Comparison of ENCODE assay signal across 10 mouse cellular contexts in genomic region chr16:35591756-35592155, GRCm38 (mm10). TPM values are rescaled to one million over a fixed set of nuclear protein-coding genes. Genes with fewer than 3 reads are reported as not detected.
DNase-seq lines count a peak whose midpoint lies in the region; ATAC-seq lines count a peak whose summit lies in the region.
"Had no signal": no experiment of that assay in that cellular context is flagged by ENCODE, and none has a peak within 500 bp of the region (broad histone marks: within the 10 kb centered on the region; RNA-seq: fewer than 3 reads in every experiment).

No protein-coding gene starts in this region.

- H3K4me3 ChIP-seq in forebrain, embryonic 15.5 days = no peak overlapping the region
- H3K4me3 ChIP-seq in limb, embryonic 12.5 days (replicated peaks) = no peak overlapping the region

- no peaks in the 10 kb centered on the region for H3K27me3 ChIP-seq in forebrain, embryonic 15.5 days
- 0 out of 2 replicates have a peak, but pooled peaks cover 11% of the 10 kb centered on the region for H3K27me3 ChIP-seq in limb, embryonic 12.5 days

- ATAC-seq in forebrain, embryonic 15.5 days (replicated peaks) = peak; percentile 49
- ATAC-seq in limb, embryonic 12.5 days (ENCODE audit: insufficient number of reproducible peaks, insufficient read depth, low FRiP score, low TSS enrichment, low read depth) = no peak

- 3% methylated on average over 11 of the region's 11 CpGs for WGBS in forebrain, embryonic 15.5 days
- 27% methylated on average over 11 of the region's 11 CpGs for WGBS in limb, embryonic 12.5 days

- H3K36me3 ChIP-seq in forebrain, embryonic 15.5 days = no peaks in the 10 kb centered on the region
- H3K36me3 ChIP-seq in limb, embryonic 12.5 days = no peaks in the 10 kb centered on the region

- DNase-seq in left cerebral cortex, postnatal 4 days = peak; percentile 71
- no peak for DNase-seq in left cerebral cortex, postnatal 14 days (ENCODE audit: low spot score in 2 of 2)
- peak; percentile 34 for DNase-seq in retina, embryonic 14.5 days (ENCODE audit: low spot score)
- DNase-seq in gastrocnemius, postnatal 4 days (ENCODE audit: low spot score in 2 of 2) = no peak
- DNase-seq in urinary bladder, postnatal 25 days (ENCODE audit: low spot score) = no peak
- DNase-seq in kidney, postnatal 36 days = no peak
- DNase-seq: heart, postnatal 14 days; thymus, adult 18-20 months had no signal

- H3K4me1 ChIP-seq in forebrain, embryonic 15.5 days = peaks cover 79% of the 10 kb centered on the region
- peaks cover 65% of the 10 kb centered on the region for H3K4me1 ChIP-seq in limb, embryonic 12.5 days (replicated peaks)

- H3K27ac ChIP-seq in forebrain, embryonic 15.5 days (replicated peaks) = peak overlapping the region; percentile 85
- H3K27ac ChIP-seq in limb, embryonic 12.5 days = peak overlapping the region; percentile 78

- intact Hi-C loops in left cerebral cortex, postnatal 4 days (cut with DNase I) = no loop called here
- intact Hi-C loops in left cerebral cortex, postnatal 14 days (cut with DNase I) = no loop called here

- no peaks in the 10 kb centered on the region for H3K9me3 ChIP-seq in forebrain, embryonic 15.5 days
- H3K9me3 ChIP-seq in limb, embryonic 12.5 days = 0 out of 2 replicates have a peak, but pooled peaks cover 6% of the 10 kb centered on the region

- peak overlapping the region; percentile 22 for H3K4me2 ChIP-seq in forebrain, embryonic 15.5 days (replicated peaks)
- peak overlapping the region; percentile 32 for H3K4me2 ChIP-seq in limb, embryonic 12.5 days

- H3K9ac ChIP-seq in forebrain, embryonic 15.5 days (replicated peaks) = 0 out of 2 replicates have a peak overlapping the region, but pooled peaks have one; percentile 13
- no peak overlapping the region for H3K9ac ChIP-seq in limb, embryonic 12.5 days (replicated peaks)

RNA-seq across cellular contexts. Expression of gene Sema5b, which starts 50.8 kb away (rescaled TPM):
- 10 to 100 TPM; 29.9 to 30.5 TPM for total RNA-seq in left cerebral cortex, postnatal 4 days (2021)
- total RNA-seq in left cerebral cortex, postnatal 14 days (2021) = 10 to 100 TPM; 17.3 to 21.7 TPM
- 31.5 and 34.0 TPM in 2 replicates for polyA plus RNA-seq in forebrain, embryonic 15.5 days (2015; fragmentation: Nextera tagmentation; extraction: Ambion mirVana)
- 9.4 and 10.0 TPM in 2 replicates for polyA plus RNA-seq in limb, embryonic 12.5 days (2016; fragmentation: Nextera tagmentation; extraction: Ambion mirVana)
- total RNA-seq in gastrocnemius, postnatal 4 days (2021) = 1 to 10 TPM; 6.8 to 7.2 TPM

Comparison
In these comparisons a context has a peak if more than half of its experiments do, and no peak if none do; other contexts are left out.
1. DNase-seq: peak in left cerebral cortex, postnatal 4 days (single experiment) and retina, embryonic 14.5 days (single experiment); none in left cerebral cortex, postnatal 14 days (0 of 2), gastrocnemius, postnatal 4 days (0 of 2), urinary bladder, postnatal 25 days (single experiment) and kidney, postnatal 36 days (0 of 2).